Mouse (Mus musculus) spleen, embryonic (tissue): ENCODE measurements around the gene Prss35.

ENCODE experiments used
- CTCF ChIA-PET: fragments of 350-600 bp; sonication (Branson Sonifier 250); formaldehyde crosslinking; loops from one replicate; lab custom pipeline; 2022; lab: Charles Lee

Prss35 gene

GRCm38 (mm10) chr9:86729811-86730210 is 13.6 kb upstream of the Prss35 start:
- CTCF ChIA-PET: no interaction called here

GRCm38 (mm10) chr9:86734357-86734756 is 9.1 kb upstream of the Prss35 start:
- CTCF ChIA-PET: no interaction called here

- CTCF ChIA-PET: no interaction called here
Observed at GRCm38 (mm10) chr9:86734795-86735194, 8.7 kb upstream of the Prss35 start.

- CTCF ChIA-PET: no interaction called here
Observed at GRCm38 (mm10) chr9:86736991-86737390, 6.5 kb upstream of the Prss35 start.

GRCm38 (mm10) chr9:86738067-86738466 is 5.4 kb upstream of the Prss35 start:
- CTCF ChIA-PET: no interaction called here

GRCm38 (mm10) chr9:86738801-86739200 is 4.6 kb upstream of the Prss35 start:
- CTCF ChIA-PET: no interaction called here

GRCm38 (mm10) chr9:86739971-86740370 is 3.5 kb upstream of the Prss35 start:
- CTCF ChIA-PET: no interaction called here

- CTCF ChIA-PET: no interaction called here
Observed at GRCm38 (mm10) chr9:86744041-86744440, 592 bp downstream of the Prss35 start.

- CTCF ChIA-PET: no interaction called here
Observed at GRCm38 (mm10) chr9:86745926-86746581, 2.6 kb downstream of the Prss35 start.

GRCm38 (mm10) chr9:86762477-86763376 is 19.3 kb downstream of the Prss35 start:
- CTCF ChIA-PET: no interaction called here

GRCm38 (mm10) chr9:86764002-86764401 is 20.6 kb downstream of the Prss35 start:
- CTCF ChIA-PET: no interaction called here

- CTCF ChIA-PET: no interaction called here
Observed at GRCm38 (mm10) chr9:86766991-86767390, 23.5 kb downstream of the Prss35 start.

- CTCF ChIA-PET: no interaction called here
Observed at GRCm38 (mm10) chr9:86772897-86773296, 29.4 kb downstream of the Prss35 start.

- CTCF ChIA-PET: no interaction called here
Observed at GRCm38 (mm10) chr9:86773996-86774395, 30.5 kb downstream of the Prss35 start.

GRCm38 (mm10) chr9:86775374-86775773 is 31.9 kb downstream of the Prss35 start:
- CTCF ChIA-PET: no interaction called here

- CTCF ChIA-PET: no interaction called here
Observed at GRCm38 (mm10) chr9:86777309-86777708, 33.9 kb downstream of the Prss35 start.

- CTCF ChIA-PET: no interaction called here
Observed at GRCm38 (mm10) chr9:86778212-86778611, 34.8 kb downstream of the Prss35 start.

- CTCF ChIA-PET: no interaction called here
Observed at GRCm38 (mm10) chr9:86781426-86781825, 38.0 kb downstream of the Prss35 start.

- CTCF ChIA-PET: no interaction called here
Observed at GRCm38 (mm10) chr9:86782836-86783235, 39.4 kb downstream of the Prss35 start.

GRCm38 (mm10) chr9:86789186-86789585 is 45.7 kb downstream of the Prss35 start:
- CTCF ChIA-PET: no interaction called here

GRCm38 (mm10) chr9:86791927-86792326 is 48.5 kb downstream of the Prss35 start:
- CTCF ChIA-PET: no interaction called here

GRCm38 (mm10) chr9:86795236-86795635 is 51.8 kb downstream of the Prss35 start:
- CTCF ChIA-PET: no interaction called here

- CTCF ChIA-PET: no interaction called here
Observed at GRCm38 (mm10) chr9:86797553-86797952, 54.1 kb downstream of the Prss35 start.
